Comparison of ENCODE assay signal across 8 mouse cellular contexts in genomic region chr5:151110461-151110908, GRCm38 (mm10).
DNase-seq lines count a peak whose midpoint lies in the region; ATAC-seq and TF ChIP-seq lines count a peak whose summit lies in the region.
"Had no signal": no experiment of that assay in that cellular context is flagged by ENCODE, and none has a peak within 500 bp of the region (broad histone marks: within the 10 kb centered on the region; RNA-seq: fewer than 3 reads in every experiment).

No protein-coding gene starts in this region.

- no peak overlapping the region for H3K4me3 ChIP-seq in heart, postnatal 0 days (ENCODE audit: low read depth, low read length)
- no peak overlapping the region for H3K4me3 ChIP-seq in lung, embryonic 15.5 days
- H3K4me3 ChIP-seq in hindbrain, embryonic 14.5 days (replicated peaks; ENCODE audit: low read length) = no peak overlapping the region
- no peak overlapping the region for H3K4me3 ChIP-seq in forebrain, embryonic 14.5 days (ENCODE audit: low read depth, low read length)
- H3K4me3 ChIP-seq: liver, embryonic 15.5 days had no signal

- no peak for TF ChIP-seq CTCF in heart, postnatal 0 days (IDR thresholded peaks at IDR 0.05; ENCODE audit: low read depth)

- H3K9me3 ChIP-seq in heart, postnatal 0 days (replicated peaks; ENCODE audit: control insufficient read depth, low read length) = no peaks in the 10 kb centered on the region
- H3K9me3 ChIP-seq in lung, embryonic 15.5 days = no peaks in the 10 kb centered on the region
- no peaks in the 10 kb centered on the region for H3K9me3 ChIP-seq in hindbrain, embryonic 14.5 days (ENCODE audit: control insufficient read depth, low read length)
- H3K9me3 ChIP-seq in forebrain, embryonic 14.5 days (replicated peaks; ENCODE audit: control insufficient read depth, low read length) = no peaks in the 10 kb centered on the region
- H3K9me3 ChIP-seq: liver, embryonic 15.5 days had no signal

- H3K36me3 ChIP-seq in heart, postnatal 0 days (replicated peaks; ENCODE audit: control insufficient read depth, insufficient read depth, low read length) = no peaks in the 10 kb centered on the region
- no peaks in the 10 kb centered on the region for H3K36me3 ChIP-seq in lung, embryonic 15.5 days
- no peaks in the 10 kb centered on the region for H3K36me3 ChIP-seq in hindbrain, embryonic 14.5 days (replicated peaks; ENCODE audit: control insufficient read depth, insufficient read depth)
- H3K36me3 ChIP-seq in forebrain, embryonic 14.5 days (ENCODE audit: control insufficient read depth, insufficient read depth, low read length) = no peaks in the 10 kb centered on the region
- H3K36me3 ChIP-seq: liver, embryonic 15.5 days had no signal

- DNase-seq in 3T3-L1 (ENCODE audit: low read depth, low spot score) = peak; percentile 61
- peak; percentile 66 for DNase-seq in Muller cell, postnatal 12 days (ENCODE audit: inconsistent ontology term)
- no peak for DNase-seq in heart, postnatal 0 days (ENCODE audit: low spot score)
- DNase-seq in hindbrain, embryonic 14.5 days (ENCODE audit: low spot score) = no peak
- no peak for DNase-seq in spleen, adult 12 weeks (ENCODE audit: low spot score)
- DNase-seq in forebrain, embryonic 14.5 days (ENCODE audit: low spot score) = no peak

- H3K9ac ChIP-seq in heart, postnatal 0 days (replicated peaks; ENCODE audit: low read depth, low read length) = no peak overlapping the region
- H3K9ac ChIP-seq in lung, embryonic 15.5 days = no peak overlapping the region
- H3K9ac ChIP-seq in hindbrain, embryonic 14.5 days = no peak overlapping the region
- H3K9ac ChIP-seq in forebrain, embryonic 14.5 days (ENCODE audit: low read length) = no peak overlapping the region
- H3K9ac ChIP-seq: liver, embryonic 15.5 days had no signal

- H3K4me1 ChIP-seq in heart, postnatal 0 days (ENCODE audit: control insufficient read depth, insufficient read depth) = no peaks in the 10 kb centered on the region
- H3K4me1 ChIP-seq in lung, embryonic 15.5 days = peaks cover 27% of the 10 kb centered on the region; the same call in 1 of the 2 replicates
- H3K4me1 ChIP-seq in hindbrain, embryonic 14.5 days (replicated peaks; ENCODE audit: control insufficient read depth, insufficient read depth, low read length) = no peaks in the 10 kb centered on the region
- H3K4me1 ChIP-seq in forebrain, embryonic 14.5 days (ENCODE audit: control insufficient read depth, insufficient read depth, low read length) = no peaks in the 10 kb centered on the region
- H3K4me1 ChIP-seq: liver, embryonic 15.5 days had no signal

- WGBS in heart, postnatal 0 days = 59% methylated on average over 6 of the region's 6 CpGs
- 44% methylated on average over 6 of the region's 6 CpGs for WGBS in lung, embryonic 15.5 days
- WGBS in hindbrain, embryonic 14.5 days = 58% methylated on average over 6 of the region's 6 CpGs
- 22% methylated on average over 6 of the region's 6 CpGs for WGBS in forebrain, embryonic 14.5 days

- ATAC-seq in heart, postnatal 0 days (ENCODE audit: insufficient read depth, low read depth) = no peak
- ATAC-seq in lung, embryonic 15.5 days (ENCODE audit: borderline replicate concordance, extremely low read depth, low FRiP score, low TSS enrichment) = no peak
- ATAC-seq in hindbrain, embryonic 14.5 days (ENCODE audit: low FRiP score) = no peak
- no peak for ATAC-seq in forebrain, embryonic 14.5 days

- no peaks in the 10 kb centered on the region for H3K27me3 ChIP-seq in heart, postnatal 0 days (ENCODE audit: control insufficient read depth, insufficient read depth, low read length)
- no peaks in the 10 kb centered on the region for H3K27me3 ChIP-seq in lung, embryonic 15.5 days
- H3K27me3 ChIP-seq in hindbrain, embryonic 14.5 days (ENCODE audit: control insufficient read depth, insufficient read depth, low read length) = no peaks in the 10 kb centered on the region
- H3K27me3 ChIP-seq in forebrain, embryonic 14.5 days (replicated peaks; ENCODE audit: control insufficient read depth, insufficient read depth, low read length) = no peaks in the 10 kb centered on the region
- H3K27me3 ChIP-seq: liver, embryonic 15.5 days had no signal

- H3K27ac ChIP-seq in heart, postnatal 0 days (ENCODE audit: low read depth) = peak overlapping the region; percentile 23; the same call in 1 of the 2 replicates
- 0 out of 2 replicates have a peak overlapping the region, but pooled peaks have one; percentile 45 for H3K27ac ChIP-seq in lung, embryonic 15.5 days
- H3K27ac ChIP-seq in hindbrain, embryonic 14.5 days = no peak overlapping the region
- no peak overlapping the region for H3K27ac ChIP-seq in forebrain, embryonic 14.5 days (ENCODE audit: low read depth, low read length)
- H3K27ac ChIP-seq: liver, embryonic 15.5 days had no signal

- no peak for TF ChIP-seq EP300 in heart, postnatal 0 days (IDR thresholded peaks at IDR 0.05; ENCODE audit: low read depth)

- H3K4me2 ChIP-seq in heart, postnatal 0 days (ENCODE audit: low read depth, low read length) = no peak overlapping the region
- H3K4me2 ChIP-seq in lung, embryonic 15.5 days = no peak overlapping the region
- no peak overlapping the region for H3K4me2 ChIP-seq in hindbrain, embryonic 14.5 days (replicated peaks)
- no peak overlapping the region for H3K4me2 ChIP-seq in forebrain, embryonic 14.5 days (ENCODE audit: low read length)
- H3K4me2 ChIP-seq: liver, embryonic 15.5 days had no signal

Comparison
In these comparisons a context has a peak if more than half of its experiments do, and no peak if none do; other contexts are left out.
1. DNase-seq: peak in 3T3-L1 (single experiment) and Muller cell, postnatal 12 days (single experiment); none in heart, postnatal 0 days (single experiment), hindbrain, embryonic 14.5 days (single experiment), spleen, adult 12 weeks (single experiment) and forebrain, embryonic 14.5 days (single experiment).
2. H3K27ac ChIP-seq: peak in heart, postnatal 0 days (single experiment) and lung, embryonic 15.5 days (single experiment); none in hindbrain, embryonic 14.5 days (single experiment) and forebrain, embryonic 14.5 days (single experiment).